Mouse (Mus musculus): ENCODE measurements around the gene Il17rb.

Il17rb gene

GRCm38 (mm10) chr14:30017794-30018462 lies 9.2 kb upstream of the Il17rb start:
- no peak for DNase-seq (ENCODE audit: extremely low spot score, low read depth, low spot score)

GRCm38 (mm10) chr14:30016666-30017065 lies 8.0 kb upstream of the Il17rb start:
- no peak for DNase-seq (ENCODE audit: extremely low spot score, low read depth, low spot score)

GRCm38 (mm10) chr14:30015008-30015407 lies 6.3 kb upstream of the Il17rb start:
- no peak for DNase-seq (ENCODE audit: extremely low spot score, low read depth, low spot score)

GRCm38 (mm10) chr14:30014487-30014886 lies 5.8 kb upstream of the Il17rb start:
- DNase-seq (ENCODE audit: extremely low spot score, low read depth, low spot score): no peak

- DNase-seq (ENCODE audit: extremely low spot score, low read depth, low spot score): no peak
These were observed 3.3 kb upstream of the Il17rb start for GRCm38 (mm10) chr14:30011886-30012560.

GRCm38 (mm10) chr14:30009864-30010560 lies 1.3 kb upstream of the Il17rb start:
- DNase-seq (ENCODE audit: extremely low spot score, low read depth, low spot score): no peak

- DNase-seq (ENCODE audit: extremely low spot score, low read depth, low spot score): no peak
These were observed 9.3 kb downstream of the Il17rb start for GRCm38 (mm10) chr14:29999475-29999811.

GRCm38 (mm10) chr14:29998747-29999474 lies 9.8 kb downstream of the Il17rb start:
- no peak for DNase-seq (ENCODE audit: extremely low spot score, low read depth, low spot score)

GRCm38 (mm10) chr14:29997345-29997744 lies 11.4 kb downstream of the Il17rb start:
- no peak for DNase-seq (ENCODE audit: extremely low spot score, low read depth, low spot score)

GRCm38 (mm10) chr14:29996000-29996751 lies 12.5 kb downstream of the Il17rb start:
- DNase-seq (ENCODE audit: extremely low spot score, low read depth, low spot score): no peak

GRCm38 (mm10) chr14:29994976-29995375 lies 13.7 kb downstream of the Il17rb start:
- DNase-seq (ENCODE audit: extremely low spot score, low read depth, low spot score): peak; percentile 39

- no peak for DNase-seq (ENCODE audit: extremely low spot score, low read depth, low spot score)
These were observed 20.4 kb downstream of the Il17rb start for GRCm38 (mm10) chr14:29988337-29988736.

GRCm38 (mm10) chr14:29987739-29988138 lies 21.0 kb downstream of the Il17rb start:
- no peak for DNase-seq (ENCODE audit: extremely low spot score, low read depth, low spot score)

- DNase-seq (ENCODE audit: extremely low spot score, low read depth, low spot score): no peak
These were observed 21.4 kb downstream of the Il17rb start for GRCm38 (mm10) chr14:29987276-29987675.

GRCm38 (mm10) chr14:29986096-29986495 lies 22.6 kb downstream of the Il17rb start:
- no peak for DNase-seq (ENCODE audit: extremely low spot score, low read depth, low spot score)

GRCm38 (mm10) chr14:29980447-29981205 lies 28.1 kb downstream of the Il17rb start:
- no peak for DNase-seq (ENCODE audit: extremely low spot score, low read depth, low spot score)

- peak; percentile 71 for DNase-seq (ENCODE audit: extremely low spot score, low read depth, low spot score)
These were observed 30.2 kb downstream of the Il17rb start, which contains the start of gene Actr8 for GRCm38 (mm10) chr14:29978254-29979204. Gene Actr8, plus strand, starts transcription at chr14:29978337.

GRCm38 (mm10) chr14:29976927-29977326 lies 31.8 kb downstream of the Il17rb start:
- no peak for DNase-seq (ENCODE audit: extremely low spot score, low read depth, low spot score)

- no peak for DNase-seq (ENCODE audit: extremely low spot score, low read depth, low spot score)
These were observed 36.7 kb downstream of the Il17rb start for GRCm38 (mm10) chr14:29971993-29972392.
